Mouse (Mus musculus) A20 (cell line): ENCODE results near the gene St6galnac4.

Experiments
- DNase-seq: peaks from one replicate; pipeline ENCODE4 v3.0.0-alpha.2; 2011; ENCODE audit warnings: low read depth, low spot score

The St6galnac4 gene

GRCm38 (mm10) chr2:32627266-32628043, 40.6 kb downstream of the St6galnac4 start:
- DNase-seq = no peak

GRCm38 (mm10) chr2:32628044-32628550, 41.2 kb downstream of the St6galnac4 start:
- no peak for DNase-seq

- DNase-seq = no peak
Observed at GRCm38 (mm10) chr2:32628729-32629128, 41.8 kb downstream of the St6galnac4 start.

GRCm38 (mm10) chr2:32629276-32629976, 42.5 kb downstream of the St6galnac4 start:
- no peak for DNase-seq

GRCm38 (mm10) chr2:32630036-32630435, 43.1 kb downstream of the St6galnac4 start:
- no peak for DNase-seq

GRCm38 (mm10) chr2:32631046-32631445, 44.2 kb downstream of the St6galnac4 start:
- DNase-seq = no peak

GRCm38 (mm10) chr2:32631737-32632394, 45.0 kb downstream of the St6galnac4 start:
- peak; percentile 75 for DNase-seq

GRCm38 (mm10) chr2:32633660-32634059, 46.8 kb downstream of the St6galnac4 start:
- no peak for DNase-seq

- DNase-seq = no peak
Observed at GRCm38 (mm10) chr2:32634277-32635105, 47.6 kb downstream of the St6galnac4 start.

- DNase-seq = no peak
Observed at GRCm38 (mm10) chr2:32636617-32637016, 49.7 kb downstream of the St6galnac4 start.

GRCm38 (mm10) chr2:32637778-32638281, 50.9 kb downstream of the St6galnac4 start:
- DNase-seq = peak; percentile 43

GRCm38 (mm10) chr2:32639632-32640031, 52.7 kb downstream of the St6galnac4 start:
- DNase-seq = no peak

- no peak for DNase-seq
Observed at GRCm38 (mm10) chr2:32640550-32641051, 53.7 kb downstream of the St6galnac4 start.

- DNase-seq = no peak
Observed at GRCm38 (mm10) chr2:32641810-32642209, 54.9 kb downstream of the St6galnac4 start.

GRCm38 (mm10) chr2:32642813-32643212, 55.9 kb downstream of the St6galnac4 start:
- no peak for DNase-seq

- DNase-seq = no peak
Observed at GRCm38 (mm10) chr2:32644083-32644482, 57.2 kb downstream of the St6galnac4 start.

- DNase-seq = no peak
Observed at GRCm38 (mm10) chr2:32644799-32645475, 58.0 kb downstream of the St6galnac4 start.

- no peak for DNase-seq
Observed at GRCm38 (mm10) chr2:32645647-32646046, 58.8 kb downstream of the St6galnac4 start.

- no peak for DNase-seq
Observed at GRCm38 (mm10) chr2:32646379-32647056, 59.6 kb downstream of the St6galnac4 start, which contains the start of gene Eng. Gene Eng, plus strand, starts transcription at chr2:32646595.

- no peak for DNase-seq
Observed at GRCm38 (mm10) chr2:32647366-32647765, 60.5 kb downstream of the St6galnac4 start.
